Mouse (Mus musculus) embryonic facial prominence, embryonic 10.5 days (tissue): ENCODE data around the gene Rhag. TPM values are rescaled to one million over a fixed set of nuclear protein-coding genes. Genes with fewer than 3 reads are reported as not detected.

ENCODE experiments used
- DNase-seq: peaks from one replicate; pipeline ENCODE4 v3.0.0-alpha.2; 2017; ENCODE audit warnings: low spot score
- H3K27ac ChIP-seq: fragments of 300-500 bp; sonication (generic); replicated peaks from 2 replicates; pipeline ENCODE4 v1.5.1; 2016; ENCODE audit warnings: mild to moderate bottlenecking
- H3K27me3 ChIP-seq: fragments of 300-500 bp; sonication (generic); replicated peaks from 2 replicates; pipeline ENCODE4 v1.6.1; 2016; ENCODE audit warnings: low read depth, mild to moderate bottlenecking; ENCODE audit not compliant: poor library complexity, severe bottlenecking
- H3K36me3 ChIP-seq: fragments of 300-500 bp; sonication (generic); replicated peaks from 2 replicates; pipeline ENCODE4 v1.6.1; 2016; ENCODE audit warnings: mild to moderate bottlenecking, moderate library complexity
- H3K4me1 ChIP-seq: fragments of 300-500 bp; sonication (generic); 2 replicates; pipeline ENCODE4 v1.6.1; 2016
- H3K4me3 ChIP-seq: fragments of 300-500 bp; sonication (generic); 2 replicates; pipeline ENCODE4 v1.5.1; 2016; ENCODE audit warnings: mild to moderate bottlenecking, moderate library complexity
- H3K9me3 ChIP-seq: fragments of 300-500 bp; sonication (generic); 2 replicates; pipeline ENCODE4 v1.6.1; 2016; ENCODE audit warnings: mild to moderate bottlenecking
- WGBS: fragments of 180-500 bp; shearing (Covaris S2); methylation state at CpG from one replicate; pipeline ENCODE4 v1.1.7; 2016; 5-methylcytosine and 5-hydroxymethylcytosine counted together
- polyA plus RNA-seq: library from polyadenylated mRNA; unstranded; fragments of >200 nt; fragmentation: Nextera tagmentation; extraction: Ambion mirVana; gene quantifications from 2 replicates; pipeline ENCODE4 v1.2.1, GENCODE M21; 2016

Gene Rhag
- polyA plus RNA-seq: 5.0 and 5.6 TPM in 2 replicates

GRCm38 (mm10) chr17:40810934-40811333, at the start of gene Rhag:
Rhag (plus strand) TSS chr17:40811126.
- Histone ChIP-seq H3K27ac (no peak within 1 kb of the TSS), H3K27me3 (no peaks in the 10 kb centered on the region), H3K4me3 (no peak within 1 kb of the TSS), H3K4me1 (no peaks in the 10 kb centered on the region), H3K9me3 (no peaks in the 10 kb centered on the region), H3K36me3 (no peaks in the 10 kb centered on the region)
- DNase-seq: no peak
- 71% methylated on average over 1 of the region's 1 CpGs for WGBS

- Histone ChIP-seq H3K4me3 (no peak overlapping the region), H3K4me1 (no peaks in the 10 kb centered on the region), H3K36me3 (no peaks in the 10 kb centered on the region), H3K9me3 (no peaks in the 10 kb centered on the region), H3K27ac (no peak overlapping the region), H3K27me3 (no peaks in the 10 kb centered on the region)
- WGBS: 79% methylated on average over 4 of the region's 4 CpGs
- no peak for DNase-seq
These were observed 47.3 kb upstream of the Rhag start for GRCm38 (mm10) chr17:40763662-40764061.

GRCm38 (mm10) chr17:40767120-40767519, 43.8 kb upstream of the Rhag start:
- H3K4me1 ChIP-seq: no peaks in the 10 kb centered on the region
- no peak overlapping the region for H3K4me3 ChIP-seq
- DNase-seq: no peak
- no peaks in the 10 kb centered on the region for H3K27me3 ChIP-seq
- no peaks in the 10 kb centered on the region for H3K36me3 ChIP-seq
- H3K9me3 ChIP-seq: no peaks in the 10 kb centered on the region
- no peak overlapping the region for H3K27ac ChIP-seq
- 88% methylated on average over 1 of the region's 1 CpGs for WGBS

- DNase-seq: no peak
- no peaks in the 10 kb centered on the region for H3K9me3 ChIP-seq
- H3K27ac ChIP-seq: no peak overlapping the region
- H3K27me3 ChIP-seq: no peaks in the 10 kb centered on the region
- H3K36me3 ChIP-seq: no peaks in the 10 kb centered on the region
- no peak overlapping the region for H3K4me3 ChIP-seq
- H3K4me1 ChIP-seq: no peaks in the 10 kb centered on the region
These were observed 21.0 kb upstream of the Rhag start for GRCm38 (mm10) chr17:40789877-40790276.

GRCm38 (mm10) chr17:40793921-40794854, 16.7 kb upstream of the Rhag start:
- Histone ChIP-seq H3K27me3 (no peaks in the 10 kb centered on the region), H3K36me3 (no peaks in the 10 kb centered on the region), H3K27ac (no peak overlapping the region), H3K4me3 (no peak overlapping the region), H3K4me1 (no peaks in the 10 kb centered on the region), H3K9me3 (no peaks in the 10 kb centered on the region)
- 57% methylated on average over 20 of the region's 20 CpGs for WGBS
- peak; percentile 44 for DNase-seq

- 87% methylated on average over 3 of the region's 3 CpGs for WGBS
- H3K27me3 ChIP-seq: no peaks in the 10 kb centered on the region
- no peaks in the 10 kb centered on the region for H3K4me1 ChIP-seq
- H3K4me3 ChIP-seq: no peak overlapping the region
- no peaks in the 10 kb centered on the region for H3K9me3 ChIP-seq
- H3K27ac ChIP-seq: no peak overlapping the region
- no peak for DNase-seq
- H3K36me3 ChIP-seq: no peaks in the 10 kb centered on the region
These were observed 8.1 kb upstream of the Rhag start for GRCm38 (mm10) chr17:40802707-40803340.

GRCm38 (mm10) chr17:40806550-40806949, 4.4 kb upstream of the Rhag start:
- DNase-seq: no peak
- H3K9me3 ChIP-seq: no peaks in the 10 kb centered on the region
- H3K27me3 ChIP-seq: no peaks in the 10 kb centered on the region
- WGBS: 64% methylated on average over 3 of the region's 3 CpGs
- no peak overlapping the region for H3K27ac ChIP-seq
- H3K4me3 ChIP-seq: no peak overlapping the region
- H3K4me1 ChIP-seq: no peaks in the 10 kb centered on the region
- H3K36me3 ChIP-seq: no peaks in the 10 kb centered on the region

- Histone ChIP-seq H3K27ac (no peak within 1 kb of the TSS), H3K4me1 (no peaks in the 10 kb centered on the region), H3K27me3 (no peaks in the 10 kb centered on the region), H3K4me3 (no peak within 1 kb of the TSS), H3K36me3 (no peaks in the 10 kb centered on the region), H3K9me3 (no peaks in the 10 kb centered on the region)
- DNase-seq: no peak
- WGBS: 61% methylated on average over 2 of the region's 2 CpGs
These were observed 3.9 kb upstream of the Rhag start, which contains the start of gene Crisp2 for GRCm38 (mm10) chr17:40806953-40807572. Crisp2 (minus strand) TSS chr17:40807003.

- no peak overlapping the region for H3K27ac ChIP-seq
- no peaks in the 10 kb centered on the region for H3K36me3 ChIP-seq
- no peaks in the 10 kb centered on the region for H3K27me3 ChIP-seq
- no peak overlapping the region for H3K4me3 ChIP-seq
- DNase-seq: no peak
- no peaks in the 10 kb centered on the region for H3K9me3 ChIP-seq
- H3K4me1 ChIP-seq: no peaks in the 10 kb centered on the region
These were observed 2.9 kb upstream of the Rhag start for GRCm38 (mm10) chr17:40808071-40808470.

GRCm38 (mm10) chr17:40811560-40811959, 634 bp downstream of the Rhag start:
- Histone ChIP-seq H3K27me3 (no peaks in the 10 kb centered on the region), H3K4me1 (no peaks in the 10 kb centered on the region), H3K9me3 (no peaks in the 10 kb centered on the region), H3K4me3 (no peak overlapping the region), H3K27ac (no peak overlapping the region), H3K36me3 (no peaks in the 10 kb centered on the region)
- 91% methylated on average over 1 of the region's 1 CpGs for WGBS
- DNase-seq: no peak

- H3K27me3 ChIP-seq: no peaks in the 10 kb centered on the region
- no peak for DNase-seq
- H3K9me3 ChIP-seq: no peaks in the 10 kb centered on the region
- H3K27ac ChIP-seq: no peak overlapping the region
- no peak overlapping the region for H3K4me3 ChIP-seq
- H3K4me1 ChIP-seq: no peaks in the 10 kb centered on the region
- no peaks in the 10 kb centered on the region for H3K36me3 ChIP-seq
- 84% methylated on average over 2 of the region's 2 CpGs for WGBS
These were observed 1.3 kb downstream of the Rhag start for GRCm38 (mm10) chr17:40812259-40812658.

GRCm38 (mm10) chr17:40817340-40817943, 6.5 kb downstream of the Rhag start:
- Histone ChIP-seq H3K9me3 (no peaks in the 10 kb centered on the region), H3K27me3 (no peaks in the 10 kb centered on the region), H3K36me3 (no peaks in the 10 kb centered on the region), H3K4me1 (no peaks in the 10 kb centered on the region), H3K27ac (no peak overlapping the region), H3K4me3 (no peak overlapping the region)
- DNase-seq: no peak
- WGBS: 76% methylated on average over 4 of the region's 4 CpGs
